Mouse (Mus musculus): Measurements from ENCODE around the gene Apol6. TPM values are rescaled to one million over a fixed set of nuclear protein-coding genes. Genes with fewer than 3 reads are reported as not detected.

Apol6 gene
- total and polyA plus RNA-seq, 3 experiments = not detected

- TF ChIP-seq ETS1 (conservative IDR thresholded peaks at IDR 0.05; ENCODE audit: low read depth, low read length) = no peak
- no peak for TF ChIP-seq RCOR1 (conservative IDR thresholded peaks at IDR 0.05; ENCODE audit: low read depth, low read length)
These were observed 7.6 kb upstream of the Apol6 start (continued) for GRCm38 (mm10) chr15:77036989-77037277.

DNA sequence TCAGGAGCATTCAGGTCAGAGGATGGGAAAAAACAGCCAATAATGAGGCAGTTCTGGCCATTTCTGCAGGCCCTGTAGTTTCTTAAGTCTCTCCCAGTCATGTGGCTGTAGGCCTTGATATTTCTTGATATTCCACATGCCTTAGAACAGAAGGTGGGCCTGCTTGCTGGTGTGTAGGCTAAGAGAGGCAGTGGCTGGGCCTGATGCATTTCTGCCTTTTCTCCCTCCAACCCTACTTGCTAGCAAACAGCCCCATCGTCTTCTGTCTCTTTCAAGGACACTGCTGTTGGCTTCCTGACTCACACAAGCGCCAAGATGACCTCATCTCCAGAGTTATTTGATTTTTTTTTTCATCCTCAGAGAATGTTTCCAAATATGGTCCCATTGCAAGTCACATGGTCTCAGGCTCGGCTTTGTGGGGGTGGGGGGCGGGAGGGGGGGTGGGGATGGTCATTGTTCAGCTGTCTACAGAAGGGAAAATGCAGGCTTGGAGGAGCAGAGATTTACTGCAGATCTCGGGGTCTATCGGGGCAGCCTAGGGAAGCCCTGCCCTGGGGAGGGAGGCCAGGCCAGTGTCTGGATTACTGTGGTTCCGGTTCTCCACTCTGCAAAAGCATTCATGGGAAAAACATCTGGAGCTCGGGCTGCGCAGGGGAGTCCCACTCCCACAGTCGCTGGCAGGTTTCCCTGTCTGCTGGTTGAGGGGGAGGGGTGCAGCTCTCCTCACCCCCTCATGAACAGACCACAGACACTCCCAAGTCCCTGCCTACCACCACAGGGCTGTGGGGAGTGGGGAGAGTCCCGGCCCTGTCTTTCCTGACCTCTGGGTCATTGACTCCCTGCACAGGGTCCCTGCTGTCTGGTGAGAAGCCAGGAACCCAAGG, 7.0 kb upstream of the Apol6 start:
- H3K4me2 ChIP-seq (ENCODE audit: insufficient read depth, low read depth, poor library complexity, severe bottlenecking) = no peak overlapping the region
- no peak for DNase-seq (ENCODE audit: extremely low read depth)
- 0 out of 4 replicates have a peak, but pooled peaks cover 0 to 2% of the 10 kb centered on the region in 2 experiments for H3K4me1 ChIP-seq (ENCODE audit: control insufficient read depth in 1 of 2, insufficient read depth in 2 of 2)
- H3K36me3 ChIP-seq (replicated peaks in 1 of 2; ENCODE audit: control insufficient read depth in 1 of 2, insufficient read depth in 1 of 2, low read length in 1 of 2) = no peaks in the 10 kb centered on the region
- in situ Hi-C loops (cut with MboI; ENCODE audit: low pct_ligation_motif_present, low pct_unique_long_range_greater_than_20kb, low sequenced_read_pairs) (no loop called here), dilution Hi-C loops (cut with MboI; ENCODE audit: extremely low pct_ligation_motif_present, extremely low pct_unique_long_range_greater_than_20kb, low sequenced_read_pairs) (no loop called here)
- peaks cover 2% of the 10 kb centered on the region for H3K9me3 ChIP-seq (replicated peaks; ENCODE audit: low read length)
- H3K27ac ChIP-seq (ENCODE audit: insufficient read depth, low read depth) = no peak overlapping the region
- H3K79me2 ChIP-seq (replicated peaks; ENCODE audit: control insufficient read depth, extremely low read depth, insufficient read depth, poor library complexity, severe bottlenecking) = no peaks in the 10 kb centered on the region
- no peak overlapping the region for H3K9ac ChIP-seq (ENCODE audit: insufficient read depth, low read depth)
- H3K27me3 ChIP-seq (replicated peaks) = peaks cover 75% of the 10 kb centered on the region
- TF ChIP-seq TBP (conservative IDR thresholded peaks at IDR 0.05; ENCODE audit: low read depth, low read length) (no peak), JUND (conservative IDR thresholded peaks at IDR 0.05; ENCODE audit: low read depth, low read length) (no peak), BHLHE40 (IDR thresholded peaks at IDR 0.05; ENCODE audit: low read depth, low read length) (no peak), MYC (IDR thresholded peaks at IDR 0.05; ENCODE audit: low read depth, low read length) (no peak), POLR2A (IDR thresholded peaks at IDR 0.05; ENCODE audit: low read depth, low read length) (no peak), E2F4 (IDR thresholded peaks at IDR 0.05; ENCODE audit: insufficient replicate concordance, low read depth, low read length) (no peak), MEF2A (IDR thresholded peaks at IDR 0.05; ENCODE audit: borderline replicate concordance, low read depth, low read length) (no peak), GABPA (IDR thresholded peaks at IDR 0.05; ENCODE audit: insufficient replicate concordance, low read depth, low read length) (no peak), ZMIZ1 (IDR thresholded peaks at IDR 0.05; ENCODE audit: low read depth, low read length) (no peak), CTCF (conservative IDR thresholded peaks at IDR 0.05 in 1 of 2, IDR thresholded peaks at IDR 0.05 in 1 of 2; ENCODE audit: low read depth in 2 of 2, low read length in 2 of 2) (no peak), USF1 (IDR thresholded peaks at IDR 0.05; ENCODE audit: low read depth, low read length) (no peak), MXI1 (IDR thresholded peaks at IDR 0.05; ENCODE audit: low read depth, low read length) (no peak), NELFE (IDR thresholded peaks at IDR 0.05; ENCODE audit: low read depth, low read length) (no peak)
- H3K4me3 ChIP-seq (replicated peaks in 1 of 3; ENCODE audit: low read depth in 2 of 3, low read length in 2 of 3, poor library complexity in 1 of 3) = no peak overlapping the region

DNA sequence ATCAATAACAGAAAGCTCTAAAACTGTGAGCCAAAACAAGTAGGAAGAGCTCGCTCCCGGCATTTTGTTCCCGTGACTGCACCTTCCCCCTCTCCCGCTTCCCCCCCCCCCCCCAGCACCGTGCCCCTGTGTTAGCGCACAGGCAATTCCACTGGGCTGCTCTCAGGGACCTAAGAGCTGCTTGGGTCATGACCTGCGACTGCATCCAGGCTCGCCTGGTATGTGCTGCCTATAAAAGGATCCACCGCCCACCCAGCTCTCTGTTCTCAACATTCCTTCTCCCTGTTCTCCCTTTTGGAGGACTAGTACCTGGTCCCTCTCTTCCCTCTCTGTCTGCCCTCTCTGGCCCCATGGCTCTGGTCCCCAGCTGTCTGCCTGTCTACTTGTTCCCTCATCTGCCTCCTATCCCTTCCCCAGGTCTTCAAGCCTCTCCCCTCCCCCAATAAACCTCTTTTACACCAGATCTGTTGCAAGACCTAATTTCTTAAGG, 5.3 kb upstream of the Apol6 start:
- DNase-seq (ENCODE audit: extremely low read depth) = no peak
- in situ Hi-C loops (cut with MboI; ENCODE audit: low pct_ligation_motif_present, low pct_unique_long_range_greater_than_20kb, low sequenced_read_pairs) (no loop called here), dilution Hi-C loops (cut with MboI; ENCODE audit: extremely low pct_ligation_motif_present, extremely low pct_unique_long_range_greater_than_20kb, low sequenced_read_pairs) (no loop called here)
- 0 out of 4 replicates have a peak, but pooled peaks cover 0 to 2% of the 10 kb centered on the region in 2 experiments for H3K4me1 ChIP-seq (ENCODE audit: control insufficient read depth in 1 of 2, insufficient read depth in 2 of 2)
- H3K36me3 ChIP-seq (replicated peaks in 1 of 2; ENCODE audit: control insufficient read depth in 1 of 2, insufficient read depth in 1 of 2, low read length in 1 of 2) = no peaks in the 10 kb centered on the region
- H3K79me2 ChIP-seq (replicated peaks; ENCODE audit: control insufficient read depth, extremely low read depth, insufficient read depth, poor library complexity, severe bottlenecking) = no peaks in the 10 kb centered on the region
- H3K4me3 ChIP-seq (replicated peaks in 1 of 3; ENCODE audit: low read depth in 2 of 3, low read length in 2 of 3, poor library complexity in 1 of 3) = no peak overlapping the region
- no peak overlapping the region for H3K9ac ChIP-seq (ENCODE audit: insufficient read depth, low read depth)
- peaks cover 70% of the 10 kb centered on the region for H3K27me3 ChIP-seq (replicated peaks)
- peaks cover 2% of the 10 kb centered on the region for H3K9me3 ChIP-seq (replicated peaks; ENCODE audit: low read length)
- TF ChIP-seq RAD21 (IDR thresholded peaks at IDR 0.05; ENCODE audit: low read depth, low read length) = no peak
- no peak for TF ChIP-seq ZKSCAN1 (IDR thresholded peaks at IDR 0.05; ENCODE audit: borderline replicate concordance, low read depth, low read length)
- no peak for TF ChIP-seq HCFC1 (IDR thresholded peaks at IDR 0.05; ENCODE audit: low read depth, low read length)
- no peak for TF ChIP-seq E2F4 (IDR thresholded peaks at IDR 0.05; ENCODE audit: insufficient replicate concordance, low read depth, low read length)
- TF ChIP-seq POLR2AphosphoS2 (IDR thresholded peaks at IDR 0.05; ENCODE audit: low read depth, low read length) = no peak
- TF ChIP-seq ZC3H11A (IDR thresholded peaks at IDR 0.05; ENCODE audit: low read depth, low read length) = no peak
- no peak overlapping the region for H3K27ac ChIP-seq (ENCODE audit: insufficient read depth, low read depth)
- H3K4me2 ChIP-seq (ENCODE audit: insufficient read depth, low read depth, poor library complexity, severe bottlenecking) = no peak overlapping the region

All from CH12.LX (cell line).